Mouse (Mus musculus): ENCODE results near the gene Krtap16-3.

DNA sequence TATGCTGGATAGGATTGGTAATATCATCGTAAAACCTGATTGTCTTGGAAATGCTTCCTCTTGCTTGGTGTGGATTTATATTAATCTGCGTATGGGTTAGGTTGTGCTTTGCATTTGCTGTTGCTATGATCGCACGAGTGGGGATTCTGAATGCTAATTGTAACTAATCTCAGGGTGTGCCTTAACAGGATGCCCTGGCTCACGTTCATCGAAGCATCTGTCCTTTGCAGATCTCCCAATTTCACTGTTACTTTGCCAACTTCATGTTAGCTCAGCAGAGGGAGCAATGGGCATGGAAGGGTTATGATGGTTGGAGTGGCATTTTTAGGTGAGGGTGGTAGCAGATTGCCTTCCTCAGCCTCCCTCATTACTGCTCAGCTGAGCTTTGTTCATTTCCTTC, 21.6 kb downstream of the Krtap16-3 start:
- TF ChIP-seq USF1 (IDR thresholded peaks at IDR 0.05; ENCODE audit: low read depth) (no peak), CTCF (IDR thresholded peaks at IDR 0.05; ENCODE audit: control insufficient read depth, insufficient read depth, insufficient read length) (no peak)
